Mouse (Mus musculus) liver, postnatal 0 days (tissue): ENCODE measurements around the gene Hsp90ab1.

Experiments
- CTCF ChIP-seq: sonication (generic); IDR thresholded peaks from 2 replicates; pipeline ENCODE4 v1.5.1; 2016; ENCODE audit warnings: antibody characterized with exemption, low read depth
- EP300 ChIP-seq: IDR thresholded peaks from 2 replicates; pipeline ENCODE4 v1.6.1; 2016; ENCODE audit warnings: antibody characterized with exemption, low read depth, mild to moderate bottlenecking

GRCm38 (mm10) chr17:45532896-45533295 lies 40.2 kb downstream of the Hsp90ab1 start:
- no peak for TF ChIP-seq CTCF
- no peak for TF ChIP-seq EP300
